11 mouse cellular contexts compared by ENCODE assay signal in the genomic region with DNA sequence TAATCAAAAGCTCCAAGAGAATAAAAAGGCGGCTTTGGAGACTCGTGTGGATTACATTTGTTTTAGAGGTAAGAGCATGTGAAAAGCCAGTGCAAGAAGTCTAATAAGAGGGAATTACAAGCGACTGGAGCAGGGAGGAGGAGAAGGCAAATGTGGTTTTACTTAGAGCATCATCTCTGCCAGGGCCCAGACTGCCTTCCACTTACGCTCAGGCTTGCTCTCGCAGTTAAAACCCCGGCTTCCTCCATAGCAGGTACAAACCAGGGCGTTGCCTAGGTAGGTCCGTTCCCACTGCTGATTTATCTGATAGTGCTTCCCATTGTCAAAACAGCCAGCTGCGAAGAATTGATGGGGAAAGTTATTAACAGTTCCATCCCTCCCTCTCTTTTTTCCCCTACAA. TPM values are rescaled to one million over a fixed set of nuclear protein-coding genes. Genes with fewer than 3 reads are reported as not detected.
A peak's percentile ranks its signal among the peaks of the same experiment; 100 is the strongest.
DNase-seq lines count a peak whose midpoint lies in the region; ATAC-seq and TF ChIP-seq lines count a peak whose summit lies in the region.
"Had no signal": no experiment of that assay in that cellular context is flagged by ENCODE, and none has a peak within 500 bp of the region (broad histone marks: within the 10 kb centered on the region; RNA-seq: fewer than 3 reads in every experiment).

No protein-coding gene starts in this region.

- TF ChIP-seq CTCF in lung, postnatal 0 days (IDR thresholded peaks at IDR 0.05) = no peak
- TF ChIP-seq CTCF in kidney, adult 2 months (conservative IDR thresholded peaks at IDR 0.05; ENCODE audit: insufficient read depth, insufficient read length, low read depth, low read length) = no peak

- H3K9ac ChIP-seq in lung, postnatal 0 days (replicated peaks; ENCODE audit: low read depth) = peak overlapping the region; percentile 27; the same call in 1 of the 2 replicates
- peak overlapping the region; percentile 35; the same call in 1 of the 2 replicates for H3K9ac ChIP-seq in limb, embryonic 11.5 days (ENCODE audit: low read length)
- no peak overlapping the region; the same call in 1 of the 2 replicates for H3K9ac ChIP-seq in stomach, embryonic 15.5 days

- no peaks in the 10 kb centered on the region for H3K36me3 ChIP-seq in lung, postnatal 0 days (ENCODE audit: insufficient read depth, low read length)
- peaks cover 46% of the 10 kb centered on the region for H3K36me3 ChIP-seq in forebrain, embryonic 10.5 days (replicated peaks)
- peaks cover 14% of the 10 kb centered on the region for H3K36me3 ChIP-seq in limb, embryonic 11.5 days (ENCODE audit: control insufficient read depth, insufficient read depth, low read length)
- H3K36me3 ChIP-seq in stomach, embryonic 15.5 days = peaks cover 4% of the 10 kb centered on the region; the same call in 1 of the 2 replicates
- no peaks in the 10 kb centered on the region for H3K36me3 ChIP-seq in kidney, adult 2 months (ENCODE audit: control insufficient read depth, insufficient read depth, low read length)

- no peak for TF ChIP-seq EP300 in lung, postnatal 0 days (IDR thresholded peaks at IDR 0.05)

- peak overlapping the region; percentile 38; the same call in 1 of the 2 replicates for H3K27ac ChIP-seq in lung, postnatal 0 days (ENCODE audit: low read length)
- peak overlapping the region; percentile 98 for H3K27ac ChIP-seq in forebrain, embryonic 10.5 days
- H3K27ac ChIP-seq in limb, embryonic 11.5 days (replicated peaks; ENCODE audit: low read depth, low read length) = no peak overlapping the region; the same call in 1 of the 2 replicates
- H3K27ac ChIP-seq in stomach, embryonic 15.5 days = no peak overlapping the region
- no peak overlapping the region for H3K27ac ChIP-seq in kidney, adult 2 months (ENCODE audit: insufficient read depth, low read depth, low read length)

- H3K4me3 ChIP-seq in lung, postnatal 0 days (ENCODE audit: low read depth, low read length) = peak overlapping the region; percentile 60
- H3K4me3 ChIP-seq in forebrain, embryonic 10.5 days = peak overlapping the region; percentile 79
- H3K4me3 ChIP-seq in limb, embryonic 11.5 days (ENCODE audit: low read depth, low read length) = peak overlapping the region; percentile 79
- H3K4me3 ChIP-seq in stomach, embryonic 15.5 days (replicated peaks) = peak overlapping the region; percentile 65
- no peak overlapping the region for H3K4me3 ChIP-seq in kidney, adult 2 months (ENCODE audit: insufficient read depth, low read depth, low read length)

- no peaks in the 10 kb centered on the region for H3K27me3 ChIP-seq in lung, postnatal 0 days (replicated peaks; ENCODE audit: insufficient read depth, low read length)
- H3K27me3 ChIP-seq in forebrain, embryonic 10.5 days (ENCODE audit: poor library complexity, severe bottlenecking) = no peaks in the 10 kb centered on the region
- no peaks in the 10 kb centered on the region for H3K27me3 ChIP-seq in limb, embryonic 11.5 days (ENCODE audit: control insufficient read depth, insufficient read depth, low read length)
- H3K27me3 ChIP-seq in stomach, embryonic 15.5 days (replicated peaks) = no peaks in the 10 kb centered on the region
- H3K27me3 ChIP-seq in kidney, adult 2 months (replicated peaks; ENCODE audit: control insufficient read depth, insufficient read depth, low read length) = no peaks in the 10 kb centered on the region

- 37% methylated on average over 9 of the region's 9 CpGs for WGBS in lung, postnatal 0 days
- 49% methylated on average over 9 of the region's 9 CpGs for WGBS in forebrain, embryonic 10.5 days
- WGBS in limb, embryonic 11.5 days = 14% methylated on average over 9 of the region's 9 CpGs
- 26% methylated on average over 9 of the region's 9 CpGs for WGBS in stomach, embryonic 15.5 days
- 69% methylated on average over 9 of the region's 9 CpGs for WGBS in kidney, adult 2 months

- TF ChIP-seq POLR2A in kidney, adult 2 months (IDR thresholded peaks at IDR 0.05; ENCODE audit: low read depth, low read length) = no peak

- no peaks in the 10 kb centered on the region for H3K9me3 ChIP-seq in lung, postnatal 0 days (ENCODE audit: low read length)
- no peaks in the 10 kb centered on the region for H3K9me3 ChIP-seq in forebrain, embryonic 10.5 days
- no peaks in the 10 kb centered on the region for H3K9me3 ChIP-seq in limb, embryonic 11.5 days (ENCODE audit: control insufficient read depth, low read length)
- no peaks in the 10 kb centered on the region for H3K9me3 ChIP-seq in stomach, embryonic 15.5 days

- DNase-seq in lung, postnatal 0 days (ENCODE audit: low spot score) = no peak
- DNase-seq in lung, postnatal 36 days = no peak
- peak; percentile 17 for DNase-seq in forebrain, embryonic 10.5 days (ENCODE audit: extremely low spot score, low spot score)
- DNase-seq in limb, embryonic 11.5 days (ENCODE audit: low spot score) = peak; percentile 53
- no peak for DNase-seq in right cerebral cortex, postnatal 36 days (ENCODE audit: low spot score in 2 of 2)
- DNase-seq in kidney, adult 2 months = no peak
- DNase-seq: adrenal gland, adult 2 months; gastrocnemius, postnatal 10 days; lung, postnatal 4 days had no signal

- ATAC-seq in lung, postnatal 0 days = no peak
- no peak for ATAC-seq in limb, embryonic 11.5 days (ENCODE audit: insufficient number of reproducible peaks, low FRiP score, low TSS enrichment, low read depth)
- ATAC-seq in stomach, embryonic 15.5 days (ENCODE audit: insufficient read depth, low FRiP score, low read depth) = no peak
- ATAC-seq in megakaryocyte-erythroid progenitor cell, adult 5-6 weeks (replicated peaks; ENCODE audit: low FRiP score, low TSS enrichment, poor library complexity, severe bottlenecking) = no peak

- H3K4me2 ChIP-seq in lung, postnatal 0 days (replicated peaks; ENCODE audit: low read depth, low read length) = peak overlapping the region; percentile 85
- H3K4me2 ChIP-seq in limb, embryonic 11.5 days (ENCODE audit: low read depth, severe bottlenecking) = peak overlapping the region; percentile 92
- H3K4me2 ChIP-seq in stomach, embryonic 15.5 days = peak overlapping the region; percentile 90

- no peaks in the 10 kb centered on the region for H3K4me1 ChIP-seq in lung, postnatal 0 days (ENCODE audit: insufficient read depth, low read depth, low read length)
- peaks cover 34% of the 10 kb centered on the region for H3K4me1 ChIP-seq in forebrain, embryonic 10.5 days
- H3K4me1 ChIP-seq in limb, embryonic 11.5 days (ENCODE audit: control insufficient read depth, insufficient read depth, low read length) = peaks cover 10% of the 10 kb centered on the region
- 0 out of 2 replicates have a peak, but pooled peaks cover 11% of the 10 kb centered on the region for H3K4me1 ChIP-seq in stomach, embryonic 15.5 days
- H3K4me1 ChIP-seq in kidney, adult 2 months (ENCODE audit: control insufficient read depth, insufficient read depth, low read length) = no peaks in the 10 kb centered on the region

RNA-seq across cellular contexts. Expression of gene Fn1, which starts 1.7 kb away (rescaled TPM):
- polyA plus RNA-seq in lung, postnatal 0 days (2015; fragmentation: Nextera tagmentation; extraction: Ambion mirVana) = 250 and 295 TPM in 2 replicates
- polyA plus RNA-seq in forebrain, embryonic 10.5 days (2016; fragmentation: Nextera tagmentation; extraction: Ambion mirVana) = 94.7 and 94.9 TPM in 2 replicates
- 157 and 180 TPM in 2 replicates for polyA plus RNA-seq in limb, embryonic 11.5 days (2014; fragmentation: Nextera tagmentation; extraction: Ambion mirVana)
- polyA plus RNA-seq in stomach, embryonic 15.5 days (2015; fragmentation: Nextera tagmentation; extraction: Ambion mirVana) = 117 and 124 TPM in 2 replicates
- total RNA-seq in megakaryocyte-erythroid progenitor cell, adult 5-6 weeks (2014; fragmentation: Nextera tagmentation) = 0.68 TPM in 1 of 2 replicates, not detected in the other
- total RNA-seq in megakaryocyte-erythroid progenitor cell, adult 5-6 weeks (2017) = 1.3 and 2.2 TPM in 2 replicates
- polyA plus RNA-seq in kidney, adult 2 months (2012; rRNA removed) = 47.3 and 53.2 TPM in 2 replicates

Comparison
In these comparisons a context has a peak if more than half of its experiments do, and no peak if none do; other contexts are left out.
1. DNase-seq: peak in forebrain, embryonic 10.5 days (single experiment) and limb, embryonic 11.5 days (single experiment); none in lung, postnatal 0 days (single experiment), lung, postnatal 36 days (single experiment), right cerebral cortex, postnatal 36 days (0 of 2) and kidney, adult 2 months (single experiment).
2. H3K27ac ChIP-seq: peak in lung, postnatal 0 days (single experiment) and forebrain, embryonic 10.5 days (single experiment); none in limb, embryonic 11.5 days (single experiment), stomach, embryonic 15.5 days (single experiment) and kidney, adult 2 months (single experiment).
3. Peak in every context shown above with its lines, with median percentiles within 50 percentile points of each other: H3K4me2 ChIP-seq.